Mouse (Mus musculus) embryonic fibroblast, embryonic 13.5 days (primary cell): Measurements from ENCODE around the gene Cebpz.

Experiments
- CTCF ChIP-seq: IDR thresholded peaks from 2 replicates; pipeline ENCODE4 v1.5.1; 2011; ENCODE audit warnings: mild to moderate bottlenecking, control low read depth, low read length, moderate library complexity, borderline replicate concordance; ENCODE audit not compliant: insufficient read depth
- POLR2A ChIP-seq: IDR thresholded peaks from 2 replicates; pipeline ENCODE4 v1.6.1; 2011; ENCODE audit warnings: low read depth, mild to moderate bottlenecking, control low read depth, low read length, moderate library complexity

DNA sequence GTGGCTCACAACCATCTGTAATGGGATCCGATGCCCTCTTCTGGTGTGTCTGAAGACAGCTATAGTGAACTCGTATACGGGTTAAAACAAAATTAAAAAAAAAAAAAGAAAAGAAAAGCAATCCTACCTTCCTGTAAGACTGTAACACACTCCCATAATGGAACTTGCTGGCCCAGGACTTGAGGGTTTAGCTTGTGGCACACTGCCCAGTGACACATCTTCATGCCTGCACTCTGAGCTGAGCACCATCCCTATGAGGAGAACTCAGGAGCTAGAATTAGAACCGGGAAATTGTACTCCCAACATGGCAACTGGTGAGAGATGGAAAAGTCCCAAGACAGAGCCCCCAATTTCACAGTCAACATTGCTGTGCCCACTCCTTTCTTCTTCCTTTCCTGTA lies 53.6 kb downstream of the Cebpz start:
- TF ChIP-seq CTCF (no peak), POLR2A (no peak)
